8 mouse cellular contexts compared by ENCODE assay signal in genomic region chr16:17759344-17759773, GRCm38 (mm10). TPM values are rescaled to one million over a fixed set of nuclear protein-coding genes. Genes with fewer than 3 reads are reported as not detected.
DNase-seq lines count a peak whose midpoint lies in the region; ATAC-seq and TF ChIP-seq lines count a peak whose summit lies in the region.

Klhl22 (plus strand) TSS chr16:17759618.

- H3K9ac ChIP-seq in hindbrain, embryonic 13.5 days = peak within 1 kb of the TSS; percentile 91

- peaks cover 8% of the 10 kb centered on the region; the same call in 1 of the 2 replicates for H3K36me3 ChIP-seq in hindbrain, embryonic 13.5 days

- peak; percentile 41 for DNase-seq in Patski (ENCODE audit: low read depth, low spot score)
- peak; percentile 94 to 97 for DNase-seq in cerebellum, postnatal 25 days
- peak; percentile 75 to 83 for DNase-seq in frontal cortex, postnatal 25 days (ENCODE audit: low spot score in 2 of 2)
- peak; percentile 89 for DNase-seq in layer of hippocampus, postnatal 14 days (ENCODE audit: low spot score in 2 of 2)
- DNase-seq in lung, postnatal 10 days = peak; percentile 94
- peak; percentile 93 for DNase-seq in ovary, postnatal 36 days (ENCODE audit: low spot score)
- peak; percentile 97 for DNase-seq in thymus, postnatal 14 days

- CTCF ChIA-PET in Patski (lab: Charles Lee) = interaction anchor here (1.2 to 3.3 kb wide), 11 partner anchors 9 to 89 kb away, joined by 3 to 22 read pairs (median 7); partner anchors contain the start of gene Med15

- peak within 1 kb of the TSS; percentile 82 for H3K27ac ChIP-seq in hindbrain, embryonic 13.5 days

- peak within 1 kb of the TSS; percentile 67 for H3K4me3 ChIP-seq in hindbrain, embryonic 13.5 days

- ATAC-seq in Patski = peak; percentile 81
- peak; percentile 94 for ATAC-seq in hindbrain, embryonic 13.5 days (ENCODE audit: low FRiP score)

- no peaks in the 10 kb centered on the region for H3K27me3 ChIP-seq in Patski
- H3K27me3 ChIP-seq in hindbrain, embryonic 13.5 days = peaks cover 14% of the 10 kb centered on the region

- peaks cover 43% of the 10 kb centered on the region for H3K4me1 ChIP-seq in hindbrain, embryonic 13.5 days (replicated peaks)

- POLR2A ChIA-PET in Patski (lab: Charles Lee) = interaction anchor here (0.9 to 1.8 kb wide), 7 partner anchors 9 to 42 kb away, joined by 3 to 6 read pairs (median 4); no protein-coding TSS in a partner anchor

- WGBS in hindbrain, embryonic 13.5 days = under 1% methylated on average over 27 of the region's 28 CpGs

- H3K9me3 ChIP-seq in hindbrain, embryonic 13.5 days = no peaks in the 10 kb centered on the region

- no peak for TF ChIP-seq CTCF in Patski (IDR thresholded peaks at IDR 0.05)

- H3K4me2 ChIP-seq in hindbrain, embryonic 13.5 days = peak within 1 kb of the TSS; percentile 84

- in situ Hi-C loops in Patski (cut with MboI; ENCODE audit: low pct_unique_long_range_greater_than_20kb) = no loop called here

RNA-seq across cellular contexts. Expression of gene Klhl22, which starts in this region (rescaled TPM):
- polyA plus RNA-seq in Patski (2021) = 128 TPM
- 70.9 and 77.6 TPM in 2 replicates for polyA plus RNA-seq in hindbrain, embryonic 13.5 days (2015; fragmentation: Nextera tagmentation; extraction: Ambion mirVana)
- total RNA-seq in layer of hippocampus, postnatal 14 days (2021) = 100 to 1,000 TPM in 1 of 2 experiments, 10 to 100 TPM in 1; 91.8 to 108 TPM

Comparison
In these comparisons a context has a peak if more than half of its experiments do, and no peak if none do; other contexts are left out.
1. Peak in every context shown above with its lines: DNase-seq, ATAC-seq, H3K4me3 ChIP-seq and H3K27ac ChIP-seq.
2. DNase-seq: peak in every context shown above with its lines; median percentile 97 in thymus, postnatal 14 days; 96 in cerebellum, postnatal 25 days; 94 in lung, postnatal 10 days; 93 in ovary, postnatal 36 days; 89 in layer of hippocampus, postnatal 14 days; 79 in frontal cortex, postnatal 25 days; 41 in Patski.